Mouse (Mus musculus) stomach, postnatal 0 days (tissue): ENCODE results near the gene Txndc11.
"Not testable (repeated sequence)": the region's sequence is repeated elsewhere in the genome, so short reads cannot be mapped to it uniquely, and the experiment has no call there.

Source experiments
- CTCF ChIP-seq: IDR thresholded peaks from 2 replicates; pipeline ENCODE4 v1.5.1; 2016; ENCODE audit warnings: antibody characterized with exemption, low read depth, mild to moderate bottlenecking, moderate library complexity
- EP300 ChIP-seq: optimal IDR thresholded peaks from 2 replicates; pipeline ENCODE3; 2016; ENCODE audit warnings: antibody characterized with exemption

DNA sequence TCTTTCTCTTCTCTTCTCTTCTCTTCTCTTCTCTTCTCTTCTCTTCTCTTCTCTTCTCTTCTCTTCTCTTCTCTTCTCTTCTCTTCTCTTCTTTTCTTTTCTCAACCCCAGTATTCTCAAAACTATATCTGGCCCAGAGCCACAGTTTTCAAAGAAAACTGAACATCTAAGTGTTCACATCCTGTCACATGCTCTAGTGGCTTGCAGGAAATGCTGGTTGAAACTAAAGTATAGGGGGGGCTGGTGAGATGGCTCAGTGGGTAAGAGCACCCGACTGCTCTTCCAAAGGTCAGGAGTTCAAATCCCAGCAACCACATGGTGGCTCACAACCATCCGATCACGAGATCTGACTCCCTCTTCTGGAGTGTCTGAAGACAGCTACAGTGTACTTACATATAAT, 23.3 kb upstream of the Txndc11 start:
- not testable (repeated sequence) for TF ChIP-seq CTCF, EP300
